Mouse (Mus musculus): Measurements from ENCODE around the gene Hist1h2af. TPM values are rescaled to one million over a fixed set of nuclear protein-coding genes. Genes with fewer than 3 reads are reported as not detected.

Hist1h2af gene
- polyA plus RNA-seq, 1 experiment from 2014 or later, result 2.3 TPM

GRCm38 (mm10) chr13:23498653-23499052, 35.1 kb upstream of the Hist1h2af start:
- Histone ChIP-seq H3K9ac (ENCODE audit: low read depth, low read length) (peak overlapping the region; percentile 47; the same call in 1 of the 2 replicates), H3K27ac (ENCODE audit: low read depth, low read length) (peak overlapping the region; percentile 47; the same call in 1 of the 2 replicates), H3K27me3 (ENCODE audit: control insufficient read depth, insufficient read depth, low read length) (no peaks in the 10 kb centered on the region), H3K36me3 (ENCODE audit: control insufficient read depth, insufficient read depth, low read length) (no peaks in the 10 kb centered on the region), H3K4me3 (ENCODE audit: low read depth, low read length) (peak overlapping the region; percentile 44), H3K4me2 (peak overlapping the region; percentile 68), H3K9me3 (replicated peaks; ENCODE audit: control insufficient read depth, low read length) (no peaks in the 10 kb centered on the region), H3K4me1 (ENCODE audit: control insufficient read depth, insufficient read depth, low read length) (peaks cover 4% of the 10 kb centered on the region)
- 3% methylated on average over 10 of the region's 10 CpGs for WGBS (ENCODE audit: insufficient replicate concordance)
- no peak for ATAC-seq (replicated peaks; ENCODE audit: insufficient number of reproducible peaks, low FRiP score, low TSS enrichment)

- peaks cover 5% of the 10 kb centered on the region for H3K4me1 ChIP-seq (ENCODE audit: control insufficient read depth, insufficient read depth, low read length)
- 7% methylated on average over 7 of the region's 7 CpGs for WGBS (ENCODE audit: insufficient replicate concordance)
- H3K9ac ChIP-seq (ENCODE audit: low read depth, low read length), result no peak overlapping the region
- ATAC-seq (replicated peaks; ENCODE audit: insufficient number of reproducible peaks, low FRiP score, low TSS enrichment), result no peak
- H3K9me3 ChIP-seq (replicated peaks; ENCODE audit: control insufficient read depth, low read length), result no peaks in the 10 kb centered on the region
- H3K4me2 ChIP-seq, result peak overlapping the region; percentile 68
- no peaks in the 10 kb centered on the region for H3K36me3 ChIP-seq (ENCODE audit: control insufficient read depth, insufficient read depth, low read length)
- H3K27ac ChIP-seq (ENCODE audit: low read depth, low read length), result no peak overlapping the region
- H3K4me3 ChIP-seq (ENCODE audit: low read depth, low read length), result no peak overlapping the region
- no peaks in the 10 kb centered on the region for H3K27me3 ChIP-seq (ENCODE audit: control insufficient read depth, insufficient read depth, low read length)
Measured at GRCm38 (mm10) chr13:23499943-23500342, 33.8 kb upstream of the Hist1h2af start.

GRCm38 (mm10) chr13:23500424-23501200, 33.1 kb upstream of the Hist1h2af start:
- no peaks in the 10 kb centered on the region for H3K27me3 ChIP-seq (ENCODE audit: control insufficient read depth, insufficient read depth, low read length)
- peak overlapping the region; percentile 33 for H3K4me3 ChIP-seq (ENCODE audit: low read depth, low read length)
- peak; percentile 82 for ATAC-seq (replicated peaks; ENCODE audit: insufficient number of reproducible peaks, low FRiP score, low TSS enrichment)
- H3K4me2 ChIP-seq, result peak overlapping the region; percentile 61
- no peaks in the 10 kb centered on the region for H3K9me3 ChIP-seq (replicated peaks; ENCODE audit: control insufficient read depth, low read length)
- peaks cover 9% of the 10 kb centered on the region for H3K4me1 ChIP-seq (ENCODE audit: control insufficient read depth, insufficient read depth, low read length)
- 1% methylated on average over 17 of the region's 17 CpGs for WGBS (ENCODE audit: insufficient replicate concordance)
- no peak overlapping the region for H3K27ac ChIP-seq (ENCODE audit: low read depth, low read length)
- H3K9ac ChIP-seq (ENCODE audit: low read depth, low read length), result no peak overlapping the region
- H3K36me3 ChIP-seq (ENCODE audit: control insufficient read depth, insufficient read depth, low read length), result no peaks in the 10 kb centered on the region

GRCm38 (mm10) chr13:23501511-23501910, 32.2 kb upstream of the Hist1h2af start:
- 22% methylated on average over 5 of the region's 5 CpGs for WGBS (ENCODE audit: insufficient replicate concordance)
- Histone ChIP-seq H3K4me1 (ENCODE audit: control insufficient read depth, insufficient read depth, low read length) (peaks cover 9% of the 10 kb centered on the region), H3K4me2 (peak overlapping the region; percentile 61), H3K27me3 (ENCODE audit: control insufficient read depth, insufficient read depth, low read length) (no peaks in the 10 kb centered on the region), H3K9ac (ENCODE audit: low read depth, low read length) (no peak overlapping the region), H3K4me3 (ENCODE audit: low read depth, low read length) (peak overlapping the region; percentile 33), H3K9me3 (replicated peaks; ENCODE audit: control insufficient read depth, low read length) (no peaks in the 10 kb centered on the region), H3K27ac (ENCODE audit: low read depth, low read length) (no peak overlapping the region), H3K36me3 (ENCODE audit: control insufficient read depth, insufficient read depth, low read length) (no peaks in the 10 kb centered on the region)
- no peak for ATAC-seq (replicated peaks; ENCODE audit: insufficient number of reproducible peaks, low FRiP score, low TSS enrichment)

- Histone ChIP-seq H3K4me2 (peak overlapping the region; percentile 61), H3K9me3 (replicated peaks; ENCODE audit: control insufficient read depth, low read length) (no peaks in the 10 kb centered on the region), H3K4me3 (ENCODE audit: low read depth, low read length) (peak overlapping the region; percentile 33), H3K27me3 (ENCODE audit: control insufficient read depth, insufficient read depth, low read length) (no peaks in the 10 kb centered on the region), H3K27ac (ENCODE audit: low read depth, low read length) (no peak overlapping the region), H3K9ac (ENCODE audit: low read depth, low read length) (no peak overlapping the region), H3K36me3 (ENCODE audit: control insufficient read depth, insufficient read depth, low read length) (no peaks in the 10 kb centered on the region), H3K4me1 (ENCODE audit: control insufficient read depth, insufficient read depth, low read length) (peaks cover 12% of the 10 kb centered on the region)
- ATAC-seq (replicated peaks; ENCODE audit: insufficient number of reproducible peaks, low FRiP score, low TSS enrichment), result no peak
- WGBS (ENCODE audit: insufficient replicate concordance), result 33% methylated on average over 9 of the region's 9 CpGs
Measured at GRCm38 (mm10) chr13:23502031-23502567, 31.6 kb upstream of the Hist1h2af start.

- Histone ChIP-seq H3K4me2 (no peak overlapping the region), H3K9me3 (replicated peaks; ENCODE audit: control insufficient read depth, low read length) (no peaks in the 10 kb centered on the region), H3K4me3 (ENCODE audit: low read depth, low read length) (no peak overlapping the region), H3K27me3 (ENCODE audit: control insufficient read depth, insufficient read depth, low read length) (no peaks in the 10 kb centered on the region), H3K4me1 (ENCODE audit: control insufficient read depth, insufficient read depth, low read length) (peaks cover 12% of the 10 kb centered on the region), H3K27ac (ENCODE audit: low read depth, low read length) (no peak overlapping the region), H3K36me3 (ENCODE audit: control insufficient read depth, insufficient read depth, low read length) (no peaks in the 10 kb centered on the region), H3K9ac (ENCODE audit: low read depth, low read length) (no peak overlapping the region)
- ATAC-seq (replicated peaks; ENCODE audit: insufficient number of reproducible peaks, low FRiP score, low TSS enrichment), result no peak
- 42% methylated on average over 4 of the region's 4 CpGs for WGBS (ENCODE audit: insufficient replicate concordance)
Measured at GRCm38 (mm10) chr13:23502916-23503315, 30.8 kb upstream of the Hist1h2af start.

GRCm38 (mm10) chr13:23503797-23504196, 29.9 kb upstream of the Hist1h2af start:
- Histone ChIP-seq H3K9ac (ENCODE audit: low read depth, low read length) (no peak overlapping the region), H3K4me1 (ENCODE audit: control insufficient read depth, insufficient read depth, low read length) (peaks cover 12% of the 10 kb centered on the region), H3K9me3 (replicated peaks; ENCODE audit: control insufficient read depth, low read length) (no peaks in the 10 kb centered on the region), H3K4me3 (ENCODE audit: low read depth, low read length) (no peak overlapping the region), H3K27me3 (ENCODE audit: control insufficient read depth, insufficient read depth, low read length) (no peaks in the 10 kb centered on the region), H3K36me3 (ENCODE audit: control insufficient read depth, insufficient read depth, low read length) (no peaks in the 10 kb centered on the region), H3K4me2 (peak overlapping the region; percentile 39), H3K27ac (ENCODE audit: low read depth, low read length) (no peak overlapping the region)
- no peak for ATAC-seq (replicated peaks; ENCODE audit: insufficient number of reproducible peaks, low FRiP score, low TSS enrichment)
- WGBS (ENCODE audit: insufficient replicate concordance), result 3% methylated on average over 9 of the region's 9 CpGs

GRCm38 (mm10) chr13:23505662-23506345, 27.9 kb upstream of the Hist1h2af start:
- no peaks in the 10 kb centered on the region for H3K36me3 ChIP-seq (ENCODE audit: control insufficient read depth, insufficient read depth, low read length)
- peak overlapping the region; percentile 70 for H3K4me2 ChIP-seq
- peak overlapping the region; percentile 66 for H3K9ac ChIP-seq (ENCODE audit: low read depth, low read length)
- H3K27ac ChIP-seq (ENCODE audit: low read depth, low read length), result peak overlapping the region; percentile 31
- no peaks in the 10 kb centered on the region for H3K9me3 ChIP-seq (replicated peaks; ENCODE audit: control insufficient read depth, low read length)
- H3K4me3 ChIP-seq (ENCODE audit: low read depth, low read length), result peak overlapping the region; percentile 39
- peaks cover 19% of the 10 kb centered on the region for H3K4me1 ChIP-seq (ENCODE audit: control insufficient read depth, insufficient read depth, low read length)
- no peaks in the 10 kb centered on the region for H3K27me3 ChIP-seq (ENCODE audit: control insufficient read depth, insufficient read depth, low read length)
- 0 out of 2 replicates have a peak, but pooled peaks have one; percentile 36 for ATAC-seq (replicated peaks; ENCODE audit: insufficient number of reproducible peaks, low FRiP score, low TSS enrichment)
- 2% methylated on average over 14 of the region's 14 CpGs for WGBS (ENCODE audit: insufficient replicate concordance)
